Mouse (Mus musculus) liver, adult 2 months (tissue): Measurements from ENCODE around the gene Rnf157. TPM values are rescaled to one million over a fixed set of nuclear protein-coding genes. Genes with fewer than 3 reads are reported as not detected.
A peak's percentile ranks its signal among the peaks of the same experiment; 100 is the strongest.
"Not testable (repeated sequence)": the region's sequence is repeated elsewhere in the genome, so short reads cannot be mapped to it uniquely, and the experiment has no call there.

Experiments
- DNase-seq: peaks from one replicate; pipeline ENCODE4 v3.0.0-alpha.2; 2011; ENCODE audit warnings: low read depth, low spot score; ENCODE audit errors: extremely low read depth
- H3K27ac ChIP-seq: fragments of 200-500 bp; replicated peaks from 2 replicates; pipeline ENCODE4 v1.5.1; 2012; ENCODE audit warnings: low read depth, mild to moderate bottlenecking, control low read depth, inconsistent platforms, low read length; ENCODE audit not compliant: insufficient read depth
- H3K27me3 ChIP-seq: fragments of 200-500 bp; 2 replicates; pipeline ENCODE4 v1.6.1; 2012; ENCODE audit warnings: mild to moderate bottlenecking, moderate library complexity, low read length, inconsistent platforms; ENCODE audit not compliant: control insufficient read depth, insufficient read depth
- H3K36me3 ChIP-seq: fragments of 200-500 bp; 2 replicates; pipeline ENCODE4 v1.6.1; 2012; ENCODE audit warnings: low read length, inconsistent platforms; ENCODE audit not compliant: control insufficient read depth, insufficient read depth
- H3K4me1 ChIP-seq: fragments of 200-500 bp; 2 replicates; pipeline ENCODE4 v1.6.1; 2011; ENCODE audit warnings: low read length; ENCODE audit not compliant: control insufficient read depth, insufficient read depth
- H3K4me3 ChIP-seq: fragments of 200-500 bp; 2 replicates; pipeline ENCODE4 v1.5.1; 2011; ENCODE audit warnings: low read depth, mild to moderate bottlenecking, control low read depth, low read length, moderate library complexity; ENCODE audit not compliant: insufficient read depth
- H3K79me2 ChIP-seq: fragments of 200-500 bp; 2 replicates; pipeline ENCODE4 v1.6.1; 2012; ENCODE audit warnings: inconsistent platforms, mild to moderate bottlenecking, low read length, moderate library complexity; ENCODE audit not compliant: control insufficient read depth, insufficient read depth
- H3K9ac ChIP-seq: fragments of 200-500 bp; 2 replicates; pipeline ENCODE4 v1.6.1; 2012; ENCODE audit warnings: low read depth, mild to moderate bottlenecking, control low read depth, inconsistent platforms, low read length
- CTCF ChIP-seq: fragments of 200-500 bp; IDR thresholded peaks from 2 replicates; pipeline ENCODE4 v1.5.1; 2011; ENCODE audit warnings: low read depth, low read length, control low read depth
- POLR2A ChIP-seq: fragments of 200-500 bp; IDR thresholded peaks from 2 replicates; pipeline ENCODE4 v1.6.1; 2011; ENCODE audit warnings: low read length, control low read depth; ENCODE audit not compliant: insufficient read depth; ENCODE audit errors: extremely low read depth
- whole genome bisulfite sequencing: fragments of 180-500 bp; shearing (Covaris S2); methylation state at CpG from one replicate; pipeline ENCODE4 v1.1.7; 2018; 5-methylcytosine and 5-hydroxymethylcytosine counted together
- polyA plus RNA-seq: library from polyadenylated mRNA; depleted of rRNA; stranded (reverse); fragments of >200 nt; gene quantifications from 2 replicates; pipeline ENCODE4 v1.2.3, GENCODE M21; 2012
- total RNA-seq: library from RNA; depleted of rRNA; stranded (reverse); fragments of >200 nt; gene quantifications from 2 replicates; pipeline ENCODE4 v1.2.3, GENCODE M21; 2014

Rnf157 gene
- total and polyA plus RNA-seq, 2 experiments, result 0.87 to 1.0 TPM

DNA sequence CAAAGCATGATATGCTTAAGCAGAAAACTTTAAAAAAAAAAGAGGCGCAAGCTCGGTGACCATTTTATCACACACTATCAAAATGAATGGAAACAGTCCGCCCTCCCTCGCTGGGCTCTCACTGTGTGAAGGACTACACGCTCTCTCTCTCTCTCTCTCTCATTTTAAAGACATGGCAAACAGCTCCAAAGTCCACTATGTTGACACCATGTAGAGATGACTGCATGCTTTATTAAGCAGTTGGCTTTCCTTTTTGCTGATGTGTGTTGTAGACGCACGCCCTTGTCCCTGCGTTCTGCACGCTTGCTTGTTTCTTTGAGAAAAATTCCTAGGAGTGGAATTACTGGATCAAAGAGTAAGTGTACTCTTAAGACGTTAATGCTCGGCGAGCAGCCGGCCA is 47.4 kb downstream of the Rnf157 start:
- no peak for TF ChIP-seq CTCF
- no peak for TF ChIP-seq POLR2A
- Histone ChIP-seq H3K36me3 (no peaks in the 10 kb centered on the region), H3K4me1 (no peaks in the 10 kb centered on the region), H3K27me3 (no peaks in the 10 kb centered on the region), H3K79me2 (no peaks in the 10 kb centered on the region), H3K4me3 (no peak overlapping the region), H3K9ac (no peak overlapping the region), H3K27ac (no peak overlapping the region)
- no peak for DNase-seq
- WGBS, result 54% methylated on average over 13 of the region's 13 CpGs

DNA sequence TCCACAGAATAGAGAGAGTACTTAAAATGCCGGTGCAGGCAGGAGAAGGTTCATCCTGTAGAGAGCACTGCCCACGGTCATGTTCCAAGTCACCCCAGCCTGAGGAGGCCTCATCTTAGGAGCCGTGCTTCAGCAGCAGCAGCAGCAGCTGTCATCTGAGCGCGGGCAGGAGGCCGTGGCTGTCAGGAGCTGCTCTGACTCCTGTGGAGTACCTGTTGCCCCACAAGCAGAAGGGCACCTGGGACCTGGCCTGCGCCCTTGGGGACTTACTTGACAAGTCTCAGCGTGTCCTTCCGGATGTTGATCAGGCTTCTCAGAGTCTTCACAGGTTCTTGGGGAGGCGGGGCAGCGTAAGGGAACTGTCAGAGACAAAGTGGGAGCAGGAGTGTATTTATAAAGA is 50.8 kb downstream of the Rnf157 start:
- no peak overlapping the region for H3K9ac ChIP-seq
- no peaks in the 10 kb centered on the region for H3K79me2 ChIP-seq
- H3K4me3 ChIP-seq, result no peak overlapping the region
- no peaks in the 10 kb centered on the region for H3K4me1 ChIP-seq
- TF ChIP-seq CTCF (no peak), POLR2A (no peak)
- 85% methylated on average over 11 of the region's 11 CpGs for WGBS
- no peaks in the 10 kb centered on the region for H3K36me3 ChIP-seq
- H3K27me3 ChIP-seq, result no peaks in the 10 kb centered on the region
- no peak overlapping the region for H3K27ac ChIP-seq
- no peak for DNase-seq

DNA sequence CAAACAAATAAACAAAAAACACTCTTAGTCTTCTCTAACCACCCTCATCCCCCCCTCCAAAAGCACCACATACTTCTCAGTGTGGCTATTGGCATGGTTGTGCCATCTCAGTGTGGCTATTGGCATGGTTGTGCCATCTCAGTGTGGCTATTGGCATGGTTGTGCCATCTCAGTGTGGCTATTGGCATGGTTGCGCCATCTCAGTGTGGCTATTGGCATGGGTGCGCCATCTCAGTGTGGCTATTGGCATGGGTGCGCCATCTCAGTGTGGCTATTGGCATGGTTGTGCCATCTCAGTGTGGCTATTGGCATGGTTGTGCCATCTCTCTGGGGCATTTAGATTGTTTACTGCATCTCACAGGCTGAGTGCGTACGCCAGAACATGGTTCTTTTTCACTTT is 51.9 kb downstream of the Rnf157 start:
- H3K4me1 ChIP-seq, H3K9ac ChIP-seq, H3K27ac ChIP-seq, H3K36me3 ChIP-seq, DNase-seq, H3K27me3 ChIP-seq, H3K4me3 ChIP-seq, H3K79me2 ChIP-seq: not testable (repeated sequence)
- 91% methylated on average over 5 of the region's 5 CpGs for WGBS

DNA sequence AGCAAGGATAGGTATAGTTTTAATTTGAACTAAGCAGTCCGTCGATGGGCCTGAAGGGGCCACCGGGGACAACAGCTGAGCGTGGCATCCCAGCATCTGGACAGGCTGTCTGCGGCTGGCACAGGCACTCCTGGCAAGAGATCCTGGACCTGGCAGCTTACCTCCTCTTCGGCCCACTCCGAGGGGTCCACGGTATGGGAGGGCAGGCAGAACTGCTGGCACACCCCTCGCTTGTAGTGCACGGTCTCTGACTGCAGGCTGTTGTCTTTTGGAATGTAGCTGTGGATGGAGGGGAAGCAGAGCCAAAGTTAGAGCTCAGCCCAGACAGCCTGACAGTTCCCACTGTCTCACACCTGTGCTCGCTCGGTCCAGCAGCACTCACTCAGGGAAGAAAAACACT is 53.2 kb downstream of the Rnf157 start:
- no peak overlapping the region for H3K9ac ChIP-seq
- no peak overlapping the region for H3K27ac ChIP-seq
- 94% methylated on average over 12 of the region's 12 CpGs for WGBS
- H3K4me3 ChIP-seq, result no peak overlapping the region
- no peaks in the 10 kb centered on the region for H3K36me3 ChIP-seq
- H3K79me2 ChIP-seq, result no peaks in the 10 kb centered on the region
- H3K27me3 ChIP-seq, result no peaks in the 10 kb centered on the region
- DNase-seq, result no peak
- no peaks in the 10 kb centered on the region for H3K4me1 ChIP-seq
- TF ChIP-seq POLR2A, result no peak
- TF ChIP-seq CTCF, result no peak

DNA sequence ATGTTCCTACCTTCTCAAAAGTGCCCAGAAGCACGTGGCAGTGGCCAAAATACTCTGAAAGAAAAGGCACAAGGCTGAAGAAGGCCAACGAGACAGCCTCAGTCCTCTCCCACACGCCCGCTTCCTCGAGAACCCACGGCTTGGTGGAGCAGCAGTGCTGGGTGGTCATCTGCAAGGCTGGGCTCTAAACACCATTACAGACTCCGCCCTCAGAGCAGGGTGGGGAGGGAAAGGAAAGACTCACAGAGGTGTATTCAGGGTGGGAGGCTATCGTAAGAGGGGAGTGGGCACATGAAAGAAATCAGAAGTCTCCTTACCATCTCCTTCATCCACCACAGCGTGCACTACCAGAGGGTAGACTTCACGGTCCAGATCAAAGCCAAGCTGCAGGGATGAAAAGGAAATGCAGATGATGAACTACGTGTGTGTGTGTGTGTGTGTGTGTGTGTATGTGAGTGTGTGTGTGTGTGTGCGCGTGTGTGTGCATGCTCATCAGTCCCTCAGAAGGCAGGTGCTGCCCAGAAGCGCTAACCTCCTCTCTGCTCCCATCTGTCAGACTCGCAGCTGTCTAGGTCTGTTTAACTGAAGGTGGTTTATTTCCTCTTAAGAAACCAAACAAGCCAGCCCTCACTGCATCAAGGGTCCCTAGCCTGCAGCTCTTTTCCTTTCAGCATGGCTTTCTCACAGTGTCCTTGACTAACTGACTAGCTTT is 53.8 kb downstream of the Rnf157 start:
- Histone ChIP-seq H3K27me3 (no peaks in the 10 kb centered on the region), H3K36me3 (no peaks in the 10 kb centered on the region), H3K79me2 (no peaks in the 10 kb centered on the region), H3K4me1 (no peaks in the 10 kb centered on the region), H3K9ac (no peak overlapping the region), H3K4me3 (no peak overlapping the region), H3K27ac (no peak overlapping the region)
- no peak for DNase-seq
- 85% methylated on average over 15 of the region's 15 CpGs for WGBS
- no peak for TF ChIP-seq CTCF
- TF ChIP-seq POLR2A, result no peak

DNA sequence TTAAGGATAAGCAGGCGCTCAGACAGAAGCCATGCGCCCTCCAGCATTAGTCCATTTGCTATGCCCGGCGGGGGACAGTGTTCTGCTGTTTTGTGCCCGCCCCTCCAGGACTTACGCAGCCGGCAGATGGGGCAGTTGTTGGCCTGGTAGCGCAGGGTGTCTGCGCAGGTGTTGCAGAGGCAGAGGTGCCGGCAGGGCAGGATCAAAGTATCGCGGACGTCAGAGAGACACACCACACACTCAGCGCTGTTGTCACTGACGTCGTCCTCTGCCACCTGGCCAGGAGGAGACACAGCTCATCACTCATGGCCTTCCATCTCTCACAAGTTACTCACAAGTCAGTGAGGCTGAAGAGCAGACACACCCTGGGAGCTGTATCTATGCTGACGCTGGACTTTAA is 58.3 kb downstream of the Rnf157 start:
- 0 out of 2 replicates have a peak, but pooled peaks have one; percentile 2 for TF ChIP-seq CTCF
- TF ChIP-seq POLR2A, result no peak
- Histone ChIP-seq H3K27ac (no peak overlapping the region), H3K9ac (no peak overlapping the region), H3K4me1 (no peaks in the 10 kb centered on the region), H3K36me3 (no peaks in the 10 kb centered on the region), H3K27me3 (no peaks in the 10 kb centered on the region), H3K4me3 (no peak overlapping the region), H3K79me2 (no peaks in the 10 kb centered on the region)
- 71% methylated on average over 17 of the region's 17 CpGs for WGBS
- no peak for DNase-seq
